Mouse (Mus musculus) retina, postnatal 1 day (tissue): ENCODE data around the gene Gm11595.
"Not testable (repeated sequence)": the region's sequence is repeated elsewhere in the genome, so short reads cannot be mapped to it uniquely, and the experiment has no call there.

Experiments
- DNase-seq: peaks from one replicate; pipeline ENCODE4 v3.0.0-alpha.2; 2012

Gene Gm11595

DNA sequence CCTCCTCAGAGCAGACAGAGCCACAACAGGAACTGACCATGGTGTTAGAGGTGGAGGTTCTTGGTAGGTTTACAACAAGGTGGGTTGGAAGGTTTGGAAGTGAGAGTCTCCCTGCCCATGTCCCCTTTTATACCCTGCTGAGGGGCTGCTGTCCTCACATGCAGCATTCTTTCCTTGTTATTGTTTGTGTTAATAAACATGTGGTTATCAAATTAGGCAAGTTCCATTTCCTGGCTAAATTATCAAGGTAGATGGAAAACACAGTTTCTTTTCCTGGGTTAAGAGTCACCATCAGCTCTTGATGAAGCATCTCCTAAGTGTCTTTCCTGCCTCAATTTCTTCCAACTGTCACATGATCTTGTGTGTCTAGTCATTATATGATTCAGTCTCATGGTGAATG is at the start of gene Gm11595:
TSS of gene Gm11595 (minus strand) at position 101 of the 400 bp plus-strand sequence.
- not testable (repeated sequence) for DNase-seq

DNA sequence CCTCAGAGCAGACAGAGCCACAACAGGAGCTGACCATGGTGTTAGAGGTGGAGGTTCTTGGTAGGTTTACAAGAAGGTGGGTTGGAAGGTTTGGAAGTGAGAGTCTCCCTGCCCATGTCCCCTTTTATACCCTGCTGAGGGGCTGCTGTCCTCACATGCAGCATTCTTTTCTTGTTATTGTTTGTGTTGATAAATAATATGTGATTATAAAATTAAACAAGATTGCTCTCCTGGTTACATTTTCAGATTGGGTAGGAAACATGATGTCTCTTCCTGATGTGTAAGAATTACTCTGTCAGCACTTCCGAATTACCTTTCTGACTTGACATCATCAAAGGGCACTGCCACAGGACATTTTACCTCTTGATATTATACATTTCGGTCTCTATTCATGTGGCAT is 42.9 kb upstream of the Gm11595 start, which contains the start of gene Gm11564:
TSS of gene Gm11564 (minus strand) at position 101 of the 400 bp plus-strand sequence.
- DNase-seq: not testable (repeated sequence)

DNA sequence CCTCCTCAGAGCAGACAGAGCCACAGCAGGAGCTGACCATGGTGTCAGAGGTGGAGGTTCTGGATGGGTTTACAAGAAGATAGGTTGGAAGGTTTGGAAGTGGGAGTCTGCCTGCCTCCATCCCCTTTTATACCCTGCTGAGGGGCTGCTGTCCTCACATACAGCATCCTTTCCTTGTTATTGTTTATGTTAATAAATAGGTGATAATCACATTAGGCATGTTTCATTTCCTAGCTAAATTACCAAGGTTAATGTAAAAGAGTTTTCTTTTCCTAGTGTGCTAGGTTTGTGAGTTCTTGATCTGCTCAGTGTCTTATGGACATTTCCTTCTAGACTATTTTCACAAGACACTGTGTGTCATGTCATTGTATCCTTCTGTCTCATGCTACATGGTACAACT is 37.1 kb upstream of the Gm11595 start, which contains the start of gene Krtap4-13:
TSS of gene Krtap4-13 (minus strand) at position 101 of the 400 bp plus-strand sequence.
- DNase-seq: not testable (repeated sequence)

DNA sequence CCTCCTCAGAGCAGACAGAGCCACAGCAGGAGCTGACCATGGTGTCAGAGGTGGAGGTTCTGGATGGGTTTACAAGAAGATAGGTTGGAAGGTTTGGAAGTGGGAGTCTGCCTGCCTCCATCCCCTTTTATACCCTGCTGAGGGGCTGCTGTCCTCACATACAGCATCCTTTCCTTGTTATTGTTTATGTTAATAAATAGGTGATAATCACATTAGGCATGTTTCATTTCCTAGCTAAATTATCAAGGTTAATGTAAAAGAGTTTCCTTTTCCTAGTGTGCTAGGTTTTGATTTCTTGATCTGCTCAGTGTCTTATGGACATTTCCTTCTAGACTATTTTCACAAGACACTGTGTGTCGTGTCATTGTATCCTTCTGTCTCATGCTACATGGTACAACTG is 31.6 kb upstream of the Gm11595 start, which contains the start of gene Gm11554:
TSS of gene Gm11554 (minus strand) at position 101 of the 400 bp plus-strand sequence.
- not testable (repeated sequence) for DNase-seq

DNA sequence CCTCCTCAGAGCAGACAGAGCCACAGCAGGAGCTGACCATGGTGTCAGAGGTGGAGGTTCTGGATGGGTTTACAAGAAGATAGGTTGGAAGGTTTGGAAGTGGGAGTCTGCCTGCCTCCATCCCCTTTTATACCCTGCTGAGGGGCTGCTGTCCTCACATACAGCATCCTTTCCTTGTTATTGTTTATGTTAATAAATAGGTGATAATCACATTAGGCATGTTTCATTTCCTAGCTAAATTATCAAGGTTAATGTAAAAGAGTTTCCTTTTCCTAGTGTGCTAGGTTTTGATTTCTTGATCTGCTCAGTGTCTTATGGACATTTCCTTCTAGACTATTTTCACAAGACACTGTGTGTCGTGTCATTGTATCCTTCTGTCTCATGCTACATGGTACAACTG is 26.1 kb upstream of the Gm11595 start, which contains the start of gene Gm11569:
TSS of gene Gm11569 (minus strand) at position 101 of the 400 bp plus-strand sequence.
- DNase-seq: not testable (repeated sequence)

DNA sequence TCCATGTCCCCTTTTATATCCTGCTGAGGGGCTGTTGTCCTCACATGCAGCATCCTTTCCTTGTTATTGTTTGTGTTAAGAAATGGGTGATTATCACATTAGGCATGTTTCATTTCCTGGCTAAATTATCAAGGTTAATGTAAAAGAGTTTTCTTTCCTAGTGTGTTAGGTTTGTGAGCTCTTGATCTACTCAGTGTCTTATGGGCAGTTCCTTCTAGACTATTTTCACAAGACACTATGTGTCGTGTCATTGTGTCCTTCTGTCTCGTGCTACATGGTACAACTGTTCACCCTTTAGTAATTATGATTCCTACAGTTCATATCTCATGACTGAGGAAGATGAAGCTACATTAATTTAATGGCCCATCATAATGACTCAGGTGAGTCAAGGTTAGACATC is 20.7 kb upstream of the Gm11595 start, which contains the start of gene Gm11596:
TSS of gene Gm11596 (minus strand) at position 101 of the 400 bp plus-strand sequence.
- DNase-seq: no peak

DNA sequence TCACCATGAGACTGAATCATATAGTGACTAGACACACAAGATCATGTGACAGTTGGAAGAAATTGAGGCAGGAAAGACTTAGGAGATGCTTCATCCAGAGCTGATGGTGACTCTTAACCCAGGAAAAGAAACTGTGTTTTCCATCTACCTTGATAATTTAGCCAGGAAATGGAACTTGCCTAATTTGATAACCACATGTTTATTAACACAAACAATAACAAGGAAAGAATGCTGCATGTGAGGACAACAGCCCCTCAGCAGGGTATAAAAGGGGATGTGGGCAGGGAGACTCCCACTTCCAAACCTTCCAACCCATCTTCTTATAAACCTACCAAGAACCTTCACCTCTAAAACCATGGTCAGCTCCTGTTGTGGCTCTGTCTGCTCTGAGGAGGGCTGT is 12.2 kb upstream of the Gm11595 start, which contains the start of gene Krtap4-9:
TSS of gene Krtap4-9 (plus strand) at position 301 of the 400 bp plus-strand sequence.
- not testable (repeated sequence) for DNase-seq

DNA sequence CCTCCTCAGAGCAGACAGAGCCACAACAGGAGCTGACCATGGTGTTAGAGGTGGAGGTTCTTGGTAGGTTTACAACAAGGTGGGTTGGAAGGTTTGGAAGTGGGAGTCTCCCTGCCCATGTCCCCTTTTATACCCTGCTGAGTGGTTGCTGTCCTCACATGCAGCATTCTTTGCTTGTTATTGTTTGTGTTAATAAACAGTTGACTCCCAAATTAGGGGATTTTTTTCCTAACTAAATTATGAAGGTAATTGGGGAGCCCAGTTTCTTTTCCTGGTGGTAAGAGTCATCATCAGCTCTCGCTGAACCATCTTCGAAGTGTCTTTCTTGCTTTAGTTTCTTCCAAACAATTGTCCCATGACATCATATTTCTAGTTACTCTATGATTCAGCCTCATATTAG is 7.9 kb upstream of the Gm11595 start, which contains the start of gene Krtap4-8:
TSS of gene Krtap4-8 (minus strand) at position 101 of the 400 bp plus-strand sequence.
- no peak for DNase-seq

DNA sequence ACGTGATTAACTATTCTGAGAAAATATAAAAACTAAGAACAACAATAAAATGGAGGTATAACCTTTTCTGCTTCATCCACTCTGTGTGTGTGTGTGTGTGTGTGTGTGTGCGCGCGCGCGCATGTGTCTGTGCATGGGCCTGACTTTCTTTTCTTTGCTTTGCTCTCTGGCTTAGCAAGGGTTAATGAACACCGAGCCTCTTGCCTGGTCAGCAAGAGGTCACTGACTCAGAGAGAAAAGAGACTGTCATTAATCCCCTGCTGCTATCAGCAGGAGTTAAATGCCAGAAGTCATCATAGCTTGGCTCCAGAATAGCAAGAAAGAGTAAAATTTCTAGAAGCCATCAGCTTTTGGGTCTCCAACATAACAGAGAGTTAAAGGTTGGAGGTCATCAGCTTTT is 5.7 kb upstream of the Gm11595 start:
- DNase-seq: peak; percentile 1

DNA sequence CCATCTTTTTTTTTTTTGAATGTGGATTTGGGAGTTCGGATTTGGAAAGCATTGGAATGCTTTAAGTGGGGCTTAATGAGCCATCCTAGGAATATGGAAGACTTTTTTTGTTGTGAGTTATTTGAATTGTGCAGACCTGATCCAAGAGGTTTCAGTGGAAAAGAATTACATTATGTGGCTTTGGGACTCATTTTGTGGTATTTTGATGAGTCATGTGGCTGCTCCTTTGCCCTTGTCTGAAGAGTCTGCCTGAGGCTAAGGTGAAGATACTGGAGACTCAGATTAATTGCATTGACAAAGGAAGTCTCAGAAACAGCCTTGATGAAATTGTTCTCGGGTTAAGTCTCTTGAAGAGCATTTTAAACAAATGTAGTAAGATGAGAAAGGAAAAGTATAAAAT is 4.3 kb downstream of the Gm11595 start:
- DNase-seq: no peak

DNA sequence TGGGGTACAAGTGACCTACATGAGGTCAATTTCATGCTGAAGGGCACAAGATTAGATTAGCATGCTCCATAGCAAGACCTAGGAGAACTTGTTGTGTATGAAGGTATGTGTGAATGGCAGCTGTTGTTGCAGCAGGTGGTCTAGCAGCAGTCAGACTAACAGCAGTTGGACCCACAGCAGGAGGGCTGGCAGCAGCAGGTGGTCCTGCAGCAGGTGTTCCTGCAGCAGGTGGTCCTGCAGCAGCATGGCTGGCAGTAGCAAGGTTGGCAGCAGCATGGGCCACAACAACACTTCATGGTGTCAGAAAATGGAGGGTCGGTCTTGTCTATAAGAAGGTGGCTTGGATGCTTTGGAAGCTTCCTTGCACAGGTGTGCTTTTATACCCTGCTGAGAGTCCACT is 13.8 kb downstream of the Gm11595 start:
- DNase-seq: no peak

DNA sequence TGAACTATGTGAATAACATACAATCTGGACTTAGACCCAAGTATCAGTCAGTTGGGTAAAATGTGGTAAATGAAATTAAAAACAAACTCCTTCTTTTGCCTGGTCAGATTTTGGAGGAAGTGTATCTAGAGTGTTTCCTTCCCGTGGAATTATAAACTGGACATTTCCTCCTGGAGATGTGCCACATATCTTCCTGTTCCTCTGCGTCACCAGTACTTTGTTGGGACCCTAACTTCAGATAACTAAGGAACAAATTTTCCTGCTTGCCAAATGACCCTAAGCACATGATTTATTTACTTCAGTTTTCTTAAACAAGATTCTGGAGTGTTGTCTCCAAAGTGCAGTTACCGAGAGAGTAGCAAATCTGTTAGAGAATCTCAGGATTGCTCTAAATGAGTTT is 28.7 kb downstream of the Gm11595 start:
- DNase-seq: no peak

DNA sequence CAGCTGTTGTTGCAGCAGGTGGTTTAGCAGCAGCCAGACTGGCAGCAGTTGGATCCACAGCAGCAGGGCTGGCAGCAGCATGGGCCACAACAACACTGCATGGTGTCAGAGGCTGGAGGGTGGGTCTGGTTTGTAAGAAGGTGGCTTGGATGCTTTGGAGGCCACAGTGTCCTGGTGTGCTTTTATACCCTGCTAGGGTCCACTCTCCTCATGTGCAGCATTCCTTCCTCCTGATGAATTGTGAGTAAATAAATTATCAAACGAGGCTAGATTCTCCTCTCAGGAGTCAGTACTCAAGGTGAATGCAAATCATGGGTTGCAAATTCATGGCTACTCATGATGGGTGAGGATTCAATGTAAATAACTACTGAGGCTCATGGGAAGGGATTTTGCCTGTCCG is 38.5 kb downstream of the Gm11595 start, which contains the start of gene Gm14180:
TSS of gene Gm14180 (minus strand) at position 101 of the 400 bp plus-strand sequence.
- DNase-seq: no peak

DNA sequence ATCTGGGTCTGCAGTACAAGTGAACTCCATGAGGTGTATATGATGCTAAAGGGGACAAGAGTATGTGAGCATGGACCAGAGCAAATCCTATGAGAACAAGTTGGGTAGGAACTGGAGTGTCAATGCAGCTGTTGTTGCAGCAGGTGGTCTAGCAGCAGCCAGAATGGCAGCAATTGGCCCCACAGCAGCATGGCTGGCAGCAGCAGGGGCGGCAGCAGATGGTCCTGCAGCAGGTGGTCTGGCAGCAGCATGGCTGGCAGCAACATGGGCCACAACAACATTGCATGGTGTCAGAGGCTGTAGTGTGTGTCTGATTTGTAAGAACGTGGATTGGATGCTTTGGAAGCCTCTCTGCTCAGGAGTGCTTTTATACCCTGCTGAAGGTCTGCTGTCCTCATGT is 48.7 kb downstream of the Gm11595 start:
- no peak for DNase-seq
